Mouse (Mus musculus) c-Kit-positive CD71-negative TER-119-negative erythroid progenitor cells, embryonic 14.5 days (primary cell): ENCODE results near the gene Slc11a1.
"Not testable (repeated sequence)": the region's sequence is repeated elsewhere in the genome, so short reads cannot be mapped to it uniquely, and the experiment has no call there.

ENCODE experiments used
- DNase-seq: peaks from one replicate; pipeline ENCODE4 v3.0.0-alpha.2; 2013; ENCODE audit warnings: low read depth

Slc11a1 gene

GRCm38 (mm10) chr1:74374980-74375379, at the start of gene Slc11a1:
Gene Slc11a1, plus strand, starts transcription at chr1:74375195.
- peak; percentile 31 for DNase-seq

- DNase-seq, result not testable (repeated sequence)
Observed at GRCm38 (mm10) chr1:74326916-74327315, 48.1 kb upstream of the Slc11a1 start.

GRCm38 (mm10) chr1:74329899-74330431, 45.0 kb upstream of the Slc11a1 start:
- no peak for DNase-seq

GRCm38 (mm10) chr1:74331046-74331681, 43.8 kb upstream of the Slc11a1 start:
- DNase-seq, result no peak

- DNase-seq, result peak; percentile 95
Observed at GRCm38 (mm10) chr1:74332241-74332763, 42.7 kb upstream of the Slc11a1 start.

- no peak for DNase-seq
Observed at GRCm38 (mm10) chr1:74332930-74333329, 42.1 kb upstream of the Slc11a1 start.

- DNase-seq, result no peak
Observed at GRCm38 (mm10) chr1:74334607-74335006, 40.4 kb upstream of the Slc11a1 start.

GRCm38 (mm10) chr1:74335033-74335432, 40.0 kb upstream of the Slc11a1 start:
- DNase-seq, result no peak

- no peak for DNase-seq
Observed at GRCm38 (mm10) chr1:74335436-74336170, 39.4 kb upstream of the Slc11a1 start.

GRCm38 (mm10) chr1:74337241-74337771, 37.7 kb upstream of the Slc11a1 start:
- DNase-seq, result no peak

GRCm38 (mm10) chr1:74338013-74338412, 37.0 kb upstream of the Slc11a1 start:
- no peak for DNase-seq

- DNase-seq, result no peak
Observed at GRCm38 (mm10) chr1:74338626-74339025, 36.4 kb upstream of the Slc11a1 start.

- no peak for DNase-seq
Observed at GRCm38 (mm10) chr1:74339917-74340316, 35.1 kb upstream of the Slc11a1 start.

GRCm38 (mm10) chr1:74340361-74340764, 34.6 kb upstream of the Slc11a1 start:
- DNase-seq, result no peak

GRCm38 (mm10) chr1:74340992-74341391, 34.0 kb upstream of the Slc11a1 start:
- not testable (repeated sequence) for DNase-seq

- no peak for DNase-seq
Observed at GRCm38 (mm10) chr1:74341898-74342297, 33.1 kb upstream of the Slc11a1 start.

GRCm38 (mm10) chr1:74342308-74342707, 32.7 kb upstream of the Slc11a1 start:
- DNase-seq, result no peak

GRCm38 (mm10) chr1:74343161-74343560, 31.8 kb upstream of the Slc11a1 start:
- no peak for DNase-seq

GRCm38 (mm10) chr1:74344163-74344916, 30.7 kb upstream of the Slc11a1 start:
- no peak for DNase-seq

GRCm38 (mm10) chr1:74351185-74351769, 23.7 kb upstream of the Slc11a1 start:
- DNase-seq, result no peak

- DNase-seq, result no peak
Observed at GRCm38 (mm10) chr1:74352532-74353096, 22.4 kb upstream of the Slc11a1 start.
